Mouse (Mus musculus) intestine, embryonic 14.5 days (tissue): ENCODE measurements at regions not wholly inside any gene's neighbourhood (a gene's known extent, or its start where the extent isn't known, plus 50 kb on each side); places are given as distances from the start of the nearest gene placed in this dataset.

Source experiments
- ATAC-seq: fragments of 200-750 bp; cut with Nextera tagmentation; replicated peaks from 2 replicates; pipeline ENCODE4 v1.8.0; 2017; ENCODE audit warnings: low read depth, moderate number of reproducible peaks, moderate TSS enrichment, moderate library complexity; ENCODE audit not compliant: low FRiP score, low TSS enrichment
- DNase-seq: peaks from one replicate; pipeline ENCODE4 v3.0.0-alpha.2; 2018; ENCODE audit warnings: low spot score
- H3K27ac ChIP-seq: fragments of 300-500 bp; sonication (generic); 2 replicates; pipeline ENCODE4 v1.5.1; 2014; ENCODE audit warnings: low read depth, mild to moderate bottlenecking, control low read depth
- H3K27me3 ChIP-seq: fragments of 300-500 bp; sonication (generic); replicated peaks from 2 replicates; pipeline ENCODE4 v1.6.1; 2014; ENCODE audit warnings: low read length, control low read depth; ENCODE audit not compliant: control insufficient read depth, insufficient read depth
- H3K36me3 ChIP-seq: fragments of 300-500 bp; sonication (generic); 2 replicates; pipeline ENCODE4 v1.6.1; 2014; ENCODE audit warnings: low read length, control low read depth; ENCODE audit not compliant: control insufficient read depth, insufficient read depth
- H3K4me1 ChIP-seq: fragments of 300-500 bp; sonication (generic); replicated peaks from 2 replicates; pipeline ENCODE4 v1.6.1; 2014; ENCODE audit warnings: low read length, control low read depth, mixed read lengths; ENCODE audit not compliant: control insufficient read depth, insufficient read depth
- H3K4me2 ChIP-seq: fragments of 300-500 bp; sonication (generic); 2 replicates; pipeline ENCODE4 v1.6.1; 2014; ENCODE audit warnings: low read length
- H3K4me3 ChIP-seq: fragments of 300-500 bp; sonication (generic); 2 replicates; pipeline ENCODE4 v1.5.1; 2014; ENCODE audit warnings: low read depth, low read length, control low read depth, mixed read lengths
- H3K9ac ChIP-seq: fragments of 300-500 bp; sonication (generic); 2 replicates; pipeline ENCODE4 v1.6.1; 2014; ENCODE audit warnings: mild to moderate bottlenecking, low read length
- H3K9me3 ChIP-seq: fragments of 300-500 bp; sonication (generic); 2 replicates; pipeline ENCODE4 v1.6.1; 2016; ENCODE audit warnings: low read length, control low read depth; ENCODE audit not compliant: control insufficient read depth
- WGBS: fragments of 180-500 bp; shearing (Covaris S2); extraction: QIAGEN DNeasy Blood & Tissue Kit; methylation state at CpG from one replicate; pipeline ENCODE4 v1.1.7; 2014; 5-methylcytosine and 5-hydroxymethylcytosine counted together

- no peaks in the 10 kb centered on the region for H3K4me1 ChIP-seq
- H3K27me3 ChIP-seq = no peaks in the 10 kb centered on the region
- no peak overlapping the region for H3K27ac ChIP-seq
- no peaks in the 10 kb centered on the region for H3K36me3 ChIP-seq
- no peak for DNase-seq
- H3K9me3 ChIP-seq = no peaks in the 10 kb centered on the region
- no peak overlapping the region for H3K4me3 ChIP-seq
- H3K4me2 ChIP-seq = no peak overlapping the region
- no peak overlapping the region for H3K9ac ChIP-seq
- 94% methylated on average over 3 of the region's 3 CpGs for WGBS
- no peak for ATAC-seq
Observed at GRCm38 (mm10) chr9:94431540-94431939, 106.3 kb downstream of the 1190002N15Rik start.

DNA sequence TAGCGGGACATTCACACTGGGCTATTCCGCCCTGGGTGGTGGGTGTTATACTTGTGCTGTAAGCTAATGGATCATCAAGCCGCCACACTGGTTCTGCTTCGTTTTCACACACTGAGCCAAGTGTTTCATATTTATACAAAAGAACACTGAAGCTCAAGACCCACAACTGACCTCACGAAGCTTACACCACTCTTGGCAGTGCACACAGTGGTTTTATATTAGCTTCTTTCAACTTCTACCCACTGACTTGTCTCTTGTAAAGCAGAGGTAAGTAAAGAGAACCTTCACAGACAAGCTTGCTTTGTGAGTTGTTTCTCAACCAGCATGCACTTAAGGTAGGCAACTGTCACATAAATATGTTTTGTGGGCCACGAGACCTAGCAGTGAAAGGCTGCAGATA, 106.9 kb downstream of the 1190002N15Rik start:
- no peak overlapping the region for H3K9ac ChIP-seq
- DNase-seq = no peak
- WGBS = 89% methylated on average over 6 of the region's 6 CpGs
- no peaks in the 10 kb centered on the region for H3K9me3 ChIP-seq
- no peaks in the 10 kb centered on the region for H3K27me3 ChIP-seq
- no peaks in the 10 kb centered on the region for H3K36me3 ChIP-seq
- 0 out of 2 replicates have a peak, but pooled peaks cover under 1% of the 10 kb centered on the region for H3K4me1 ChIP-seq
- no peak overlapping the region for H3K27ac ChIP-seq
- H3K4me3 ChIP-seq = no peak overlapping the region
- no peak overlapping the region for H3K4me2 ChIP-seq
- no peak for ATAC-seq

DNA sequence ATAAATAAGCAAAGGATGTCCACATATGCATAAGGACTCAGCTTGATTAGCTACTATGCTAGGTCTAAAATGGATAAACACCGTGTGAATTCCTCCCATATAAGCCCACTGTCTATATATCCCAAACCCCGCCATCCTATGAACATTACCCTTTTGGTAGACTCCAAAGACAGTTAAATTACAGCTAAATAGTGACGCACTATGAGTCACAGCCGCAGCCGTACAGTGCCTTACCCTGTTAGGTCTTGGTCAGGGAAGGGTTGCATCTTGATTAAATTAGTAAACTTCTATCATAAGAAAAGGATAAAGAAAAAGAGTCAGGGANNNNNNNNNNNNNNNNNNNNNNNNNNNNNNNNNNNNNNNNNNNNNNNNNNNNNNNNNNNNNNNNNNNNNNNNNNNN, 111.1 kb downstream of the 1190002N15Rik start:
- WGBS = 91% methylated on average over 5 of the region's 5 CpGs
- Histone ChIP-seq H3K36me3 (no peaks in the 10 kb centered on the region), H3K4me1 (0 out of 2 replicates have a peak, but pooled peaks cover 5% of the 10 kb centered on the region), H3K27me3 (no peaks in the 10 kb centered on the region), H3K9ac (no peak overlapping the region), H3K9me3 (no peaks in the 10 kb centered on the region), H3K4me3 (no peak overlapping the region), H3K4me2 (no peak overlapping the region), H3K27ac (no peak overlapping the region)
- DNase-seq (no peak), ATAC-seq (no peak)

DNA sequence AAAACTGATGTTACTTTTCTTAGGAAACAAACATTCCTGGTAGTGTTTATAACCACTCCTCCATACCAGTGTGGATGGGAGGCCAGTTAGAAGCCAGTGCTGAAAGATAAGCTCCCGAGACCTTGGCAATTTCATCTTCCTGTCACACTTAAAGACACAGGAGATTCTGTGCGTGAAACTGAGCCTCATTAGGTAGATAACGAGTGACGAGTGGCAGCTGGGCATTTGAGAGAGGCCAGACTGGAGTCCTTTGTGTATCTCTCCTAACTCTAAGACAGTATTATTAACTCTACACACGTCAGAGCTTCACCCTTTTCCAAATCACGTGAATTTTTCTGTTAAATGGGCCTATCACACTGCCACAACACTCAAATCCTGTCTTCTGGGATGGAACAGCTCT, 112.1 kb downstream of the 1190002N15Rik start:
- H3K4me3 ChIP-seq = no peak overlapping the region
- no peak overlapping the region for H3K9ac ChIP-seq
- H3K4me2 ChIP-seq = no peak overlapping the region
- H3K27ac ChIP-seq = no peak overlapping the region
- H3K4me1 ChIP-seq = 0 out of 2 replicates have a peak, but pooled peaks cover 5% of the 10 kb centered on the region
- whole genome bisulfite sequencing = 25% methylated on average over 6 of the region's 6 CpGs
- H3K36me3 ChIP-seq = no peaks in the 10 kb centered on the region
- no peaks in the 10 kb centered on the region for H3K9me3 ChIP-seq
- ATAC-seq (no peak), DNase-seq (no peak)
- H3K27me3 ChIP-seq = no peaks in the 10 kb centered on the region

- WGBS = 74% methylated on average over 5 of the region's 5 CpGs
- Histone ChIP-seq H3K27me3 (no peaks in the 10 kb centered on the region), H3K4me1 (0 out of 2 replicates have a peak, but pooled peaks cover 5% of the 10 kb centered on the region), H3K9me3 (no peaks in the 10 kb centered on the region), H3K9ac (no peak overlapping the region), H3K36me3 (no peaks in the 10 kb centered on the region), H3K4me2 (no peak overlapping the region), H3K4me3 (no peak overlapping the region), H3K27ac (no peak overlapping the region)
- ATAC-seq (no peak), DNase-seq (no peak)
Observed at GRCm38 (mm10) chr9:94424438-94425135, 113.3 kb downstream of the 1190002N15Rik start.

- Histone ChIP-seq H3K27ac (no peak overlapping the region), H3K36me3 (no peaks in the 10 kb centered on the region), H3K4me1 (peaks cover 14% of the 10 kb centered on the region), H3K27me3 (no peaks in the 10 kb centered on the region), H3K9me3 (no peaks in the 10 kb centered on the region), H3K9ac (no peak overlapping the region), H3K4me2 (no peak overlapping the region), H3K4me3 (no peak overlapping the region)
- DNase-seq = no peak
- WGBS = 32% methylated on average over 8 of the region's 8 CpGs
- ATAC-seq = no peak
Observed at GRCm38 (mm10) chr9:94410546-94410945, 127.3 kb downstream of the 1190002N15Rik start.

- WGBS = 40% methylated on average over 3 of the region's 3 CpGs
- Histone ChIP-seq H3K27ac (no peak overlapping the region), H3K9me3 (no peaks in the 10 kb centered on the region), H3K36me3 (no peaks in the 10 kb centered on the region), H3K4me1 (peaks cover 14% of the 10 kb centered on the region), H3K4me2 (no peak overlapping the region), H3K4me3 (no peak overlapping the region), H3K27me3 (no peaks in the 10 kb centered on the region), H3K9ac (no peak overlapping the region)
- no peak for ATAC-seq
- no peak for DNase-seq
Observed at GRCm38 (mm10) chr9:94410042-94410441, 127.8 kb downstream of the 1190002N15Rik start.

DNA sequence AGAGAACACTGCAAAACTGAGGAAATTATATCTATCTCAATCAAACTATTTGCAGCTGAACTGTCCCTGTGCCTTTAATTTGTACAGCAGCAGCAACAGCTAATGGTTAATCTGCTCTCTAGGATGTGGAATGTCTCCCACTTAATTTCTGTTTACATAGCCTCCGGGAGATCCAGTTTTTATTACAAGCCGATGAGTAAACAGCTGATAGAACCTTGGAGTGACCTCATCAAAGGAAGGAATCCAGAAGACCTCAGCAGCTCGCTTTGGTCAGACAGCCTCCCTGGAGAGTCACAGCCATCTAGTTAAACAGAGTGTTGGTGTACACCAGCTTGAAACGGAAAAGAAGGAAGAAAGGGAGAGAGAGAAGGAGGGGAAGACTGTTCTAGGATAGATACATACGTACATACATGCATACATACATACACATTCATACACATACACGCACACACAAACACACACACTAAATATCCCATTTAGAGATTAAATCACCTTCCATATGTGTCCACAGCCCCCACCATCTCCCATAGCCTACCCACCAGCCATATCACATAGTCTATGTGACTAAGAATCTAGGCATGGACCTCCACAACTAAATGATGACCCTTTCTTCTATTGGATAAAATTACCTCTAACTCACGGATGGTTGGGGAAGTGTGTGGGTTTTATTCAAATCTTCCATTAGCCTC, 129.1 kb downstream of the 1190002N15Rik start:
- Histone ChIP-seq H3K4me3 (no peak overlapping the region), H3K9ac (no peak overlapping the region), H3K9me3 (no peaks in the 10 kb centered on the region), H3K4me1 (peaks cover 14% of the 10 kb centered on the region), H3K36me3 (no peaks in the 10 kb centered on the region), H3K4me2 (peak overlapping the region; percentile 12; the same call in 1 of the 2 replicates), H3K27ac (no peak overlapping the region), H3K27me3 (no peaks in the 10 kb centered on the region)
- peak; percentile 86 for ATAC-seq
- DNase-seq = no peak
- 32% methylated on average over 7 of the region's 7 CpGs for WGBS

DNA sequence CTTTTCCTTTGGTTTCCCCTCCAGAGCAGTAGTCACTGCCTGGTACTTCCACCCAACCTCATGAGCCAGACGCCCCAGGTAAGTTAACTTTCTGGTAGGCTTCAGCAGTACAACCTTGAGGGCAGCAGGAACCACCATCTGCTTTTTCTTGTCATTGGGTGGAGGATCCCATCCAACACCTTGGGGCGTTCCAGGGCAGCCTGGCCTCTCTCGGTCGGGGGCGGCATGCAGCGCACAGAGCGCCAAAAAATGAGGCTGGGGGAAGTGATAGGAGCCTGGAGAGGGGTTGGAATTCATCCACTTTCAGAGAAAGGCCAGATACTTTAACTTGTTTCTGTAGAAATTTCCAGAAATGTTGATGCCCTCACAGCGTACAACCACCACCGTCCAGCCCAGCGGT, 130.2 kb downstream of the 1190002N15Rik start:
- no peaks in the 10 kb centered on the region for H3K9me3 ChIP-seq
- no peak overlapping the region for H3K4me3 ChIP-seq
- H3K4me2 ChIP-seq = no peak overlapping the region
- no peaks in the 10 kb centered on the region for H3K27me3 ChIP-seq
- WGBS = 91% methylated on average over 10 of the region's 10 CpGs
- ATAC-seq (no peak), DNase-seq (no peak)
- no peaks in the 10 kb centered on the region for H3K36me3 ChIP-seq
- no peak overlapping the region for H3K27ac ChIP-seq
- H3K9ac ChIP-seq = no peak overlapping the region
- H3K4me1 ChIP-seq = peaks cover 14% of the 10 kb centered on the region
